Mouse (Mus musculus) ZHBTc4 (cell line): ENCODE measurements around the gene A830018L16Rik.

ENCODE experiments used
- DNase-seq: peaks from one replicate; pipeline ENCODE4 v3.0.0-alpha.2; 2011; ENCODE audit warnings: low read depth, low spot score

A830018L16Rik gene

GRCm38 (mm10) chr1:12000557-12000956 is 586.7 kb downstream of the A830018L16Rik start:
- DNase-seq, result peak; percentile 5

- no peak for DNase-seq
Measured at GRCm38 (mm10) chr1:12008789-12009550, 595.1 kb downstream of the A830018L16Rik start.

- DNase-seq, result no peak
Measured at GRCm38 (mm10) chr1:12009551-12009846, 595.6 kb downstream of the A830018L16Rik start.

GRCm38 (mm10) chr1:12010607-12011006 is 596.7 kb downstream of the A830018L16Rik start:
- DNase-seq, result no peak

GRCm38 (mm10) chr1:12020646-12021045 is 606.7 kb downstream of the A830018L16Rik start:
- peak; percentile 44 for DNase-seq
